Mouse (Mus musculus): ENCODE results near the gene Olfr1036. TPM values are rescaled to one million over a fixed set of nuclear protein-coding genes. Genes with fewer than 3 reads are reported as not detected.
"Not testable (repeated sequence)": the region's sequence is repeated elsewhere in the genome, so short reads cannot be mapped to it uniquely, and the experiment has no call there.

Olfr1036 gene
- not detected in 2 replicates for polyA plus RNA-seq (2016; fragmentation: Nextera tagmentation; extraction: Ambion mirVana)

DNA sequence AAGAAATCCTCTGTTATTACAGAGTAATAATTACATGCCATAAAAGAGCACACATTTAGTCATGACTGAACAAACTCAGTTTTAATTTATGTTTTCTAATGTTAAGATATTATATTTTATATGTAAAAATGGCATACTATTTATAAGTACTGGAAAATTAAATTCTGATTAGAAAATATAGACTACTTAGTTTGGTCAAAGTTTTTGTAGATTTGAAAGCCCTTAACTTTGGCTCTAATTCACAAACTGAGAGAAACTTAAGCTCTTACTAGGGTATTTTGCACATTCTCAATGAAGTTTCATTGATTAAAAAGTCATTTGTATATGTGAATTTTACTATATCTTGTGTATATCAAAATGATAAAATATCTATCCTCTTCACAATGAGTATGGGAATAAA lies at the start of gene Olfr1036:
Gene Olfr1036 (plus strand): TSS at position 301 of the 400 bp plus-strand sequence.
- H3K4me1 ChIP-seq; H3K4me3 ChIP-seq; H3K27me3 ChIP-seq (ENCODE audit: poor library complexity, severe bottlenecking); DNase-seq (ENCODE audit: extremely low spot score, low spot score); H3K27ac ChIP-seq; H3K9me3 ChIP-seq; H3K36me3 ChIP-seq (replicated peaks): not testable (repeated sequence)

DNA sequence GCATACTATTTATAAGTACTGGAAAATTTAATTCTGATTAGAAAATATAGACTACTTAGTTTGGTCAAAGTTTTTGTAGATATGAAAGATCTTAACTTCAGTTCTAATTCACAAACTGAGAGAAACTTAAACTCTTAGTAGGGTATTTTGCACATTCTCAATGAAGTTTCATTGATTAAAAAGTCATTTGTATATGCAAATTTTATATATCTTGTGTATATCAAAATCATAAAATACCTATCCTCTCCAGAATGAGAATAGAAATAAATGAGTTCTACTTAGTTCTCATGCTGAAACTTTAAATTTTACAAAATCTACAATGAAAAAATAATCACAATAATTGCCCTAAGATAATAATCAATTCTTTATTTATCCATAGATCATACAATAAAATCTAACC lies 28.2 kb upstream of the Olfr1036 start, which contains the start of gene Olfr1034:
Gene Olfr1034 (plus strand): TSS at position 301 of the 400 bp plus-strand sequence.
- no peak for DNase-seq (ENCODE audit: extremely low spot score, low spot score)

DNA sequence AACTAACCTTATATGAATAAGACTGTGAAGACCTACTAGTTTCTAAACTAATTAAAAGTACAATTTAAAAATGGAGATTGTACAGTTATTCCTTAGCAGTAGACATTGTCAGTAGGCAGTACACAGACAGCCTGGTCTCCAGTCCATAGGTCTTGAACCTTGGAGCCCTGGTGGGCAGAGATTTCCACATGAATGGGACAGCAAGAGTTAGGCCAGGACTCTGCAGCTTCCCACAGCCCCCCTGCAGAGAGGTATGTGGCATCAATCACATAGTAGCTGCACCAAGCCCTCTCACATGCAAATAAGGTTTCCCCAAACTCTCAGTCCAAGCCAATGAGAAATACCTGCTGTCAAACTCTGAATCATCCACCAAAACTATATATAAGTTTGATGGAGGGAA lies 23.0 kb upstream of the Olfr1036 start:
- DNase-seq (ENCODE audit: extremely low spot score, low spot score); H3K4me1 ChIP-seq; H3K27ac ChIP-seq; H3K4me3 ChIP-seq; H3K9me3 ChIP-seq; H3K27me3 ChIP-seq (ENCODE audit: poor library complexity, severe bottlenecking); H3K36me3 ChIP-seq (replicated peaks): not testable (repeated sequence)

More for the DNA sequence above, 28.2 kb upstream of the Olfr1036 start, which contains the start of gene Olfr1034:
- Histone ChIP-seq H3K9me3 (no peaks in the 10 kb centered on the region), H3K27ac (no peak within 1 kb of the TSS), H3K27me3 (ENCODE audit: poor library complexity, severe bottlenecking) (no peaks in the 10 kb centered on the region), H3K4me1 (no peaks in the 10 kb centered on the region), H3K36me3 (replicated peaks) (no peaks in the 10 kb centered on the region), H3K4me3 (no peak within 1 kb of the TSS)

DNA sequence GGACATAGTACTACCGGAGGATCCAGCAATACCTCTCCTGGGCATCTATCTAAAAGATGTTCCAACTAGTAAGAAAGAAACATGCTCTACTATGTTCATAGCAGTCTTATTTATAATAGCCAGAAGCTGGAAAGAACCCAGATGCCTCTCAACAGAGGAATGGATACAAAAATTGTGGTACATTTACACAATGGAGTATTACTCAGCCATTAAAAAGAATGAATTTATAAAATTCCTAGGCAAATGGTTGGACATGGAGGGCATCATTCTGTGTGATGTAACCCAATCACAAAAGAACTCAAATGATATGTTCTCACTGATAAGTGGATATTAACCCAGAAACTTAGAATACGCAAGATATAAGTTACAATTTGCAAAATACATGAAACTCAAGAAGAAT lies 10.0 kb upstream of the Olfr1036 start:
- H3K4me3 ChIP-seq; H3K4me1 ChIP-seq; H3K36me3 ChIP-seq (replicated peaks); H3K27ac ChIP-seq; H3K9me3 ChIP-seq; DNase-seq (ENCODE audit: extremely low spot score, low spot score); H3K27me3 ChIP-seq (ENCODE audit: poor library complexity, severe bottlenecking): not testable (repeated sequence)
- WGBS: 98% methylated on average over 2 of the region's 2 CpGs

DNA sequence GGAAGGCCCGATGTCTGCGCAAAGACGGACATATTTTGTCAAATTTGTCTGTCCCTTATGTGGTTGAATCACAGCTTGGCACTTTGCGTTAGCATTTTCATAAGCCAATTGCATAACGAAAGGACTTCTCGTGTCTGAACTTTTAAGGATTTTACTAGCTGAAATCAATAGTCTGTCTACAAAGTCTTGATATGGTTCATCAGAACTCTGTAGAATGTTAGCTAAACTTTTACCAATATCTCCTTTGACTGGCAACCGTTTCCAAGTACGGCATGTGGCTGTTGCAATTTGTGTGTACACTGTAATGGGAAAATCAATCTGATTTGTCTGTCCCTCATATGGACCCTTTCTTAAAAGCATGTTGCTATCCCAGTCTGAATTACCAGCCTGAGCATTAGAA lies 3.6 kb upstream of the Olfr1036 start:
- Histone ChIP-seq H3K4me3 (no peak overlapping the region), H3K4me1 (no peaks in the 10 kb centered on the region), H3K9me3 (no peaks in the 10 kb centered on the region; the same call in 1 of the 2 replicates), H3K27ac (no peak overlapping the region), H3K36me3 (replicated peaks) (no peaks in the 10 kb centered on the region), H3K27me3 (ENCODE audit: poor library complexity, severe bottlenecking) (no peaks in the 10 kb centered on the region)
- DNase-seq (ENCODE audit: extremely low spot score, low spot score): no peak
- WGBS: 95% methylated on average over 8 of the region's 8 CpGs

DNA sequence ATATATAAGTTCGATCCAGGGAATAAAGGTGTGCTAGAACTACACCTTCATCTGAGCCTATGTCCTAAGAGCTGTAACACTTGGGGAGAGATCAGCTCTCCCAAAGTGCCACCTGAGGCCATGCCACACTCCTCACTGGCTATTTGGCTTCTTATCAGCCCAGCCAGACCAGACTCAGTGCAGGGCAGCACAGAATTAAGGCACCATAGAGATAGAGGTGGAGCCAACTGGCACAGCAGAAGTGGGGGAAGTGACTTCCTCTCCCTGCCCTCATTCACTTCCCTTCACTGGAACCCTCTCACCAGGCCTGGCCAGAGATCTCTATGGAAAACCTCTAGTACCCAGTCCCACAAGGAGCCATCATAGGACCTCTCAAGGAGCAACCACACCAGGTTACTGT lies 6.7 kb downstream of the Olfr1036 start:
- not testable (repeated sequence) for DNase-seq (ENCODE audit: extremely low spot score, low spot score); H3K27me3 ChIP-seq (ENCODE audit: poor library complexity, severe bottlenecking); H3K9me3 ChIP-seq; H3K4me1 ChIP-seq; H3K36me3 ChIP-seq (replicated peaks); H3K27ac ChIP-seq; H3K4me3 ChIP-seq
- 88% methylated on average over 1 of the region's 1 CpGs for WGBS

DNA sequence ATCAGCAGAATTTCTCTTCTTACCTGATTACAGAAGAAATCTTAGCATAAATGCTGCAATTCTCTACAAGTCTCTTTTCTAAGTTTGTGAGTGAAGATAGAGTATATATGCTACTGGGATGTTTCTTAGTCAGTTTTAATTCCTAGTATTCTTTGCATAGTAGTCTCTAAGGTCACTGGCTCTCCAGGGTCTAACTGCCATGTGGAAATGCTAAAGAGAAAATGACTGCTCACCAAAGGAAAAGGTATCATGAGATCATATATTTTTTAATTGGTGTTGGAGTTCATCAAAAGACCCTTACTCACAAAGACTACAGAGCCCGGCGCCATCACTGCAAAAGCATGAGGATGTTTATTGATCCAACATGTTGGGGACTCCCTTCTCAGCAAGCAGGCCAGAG lies 13.5 kb downstream of the Olfr1036 start, which contains the start of gene Olfr1037:
Gene Olfr1037 (minus strand): TSS at position 101 of the 400 bp plus-strand sequence.
- Histone ChIP-seq H3K9me3 (no peaks in the 10 kb centered on the region), H3K4me1 (no peaks in the 10 kb centered on the region), H3K27ac (no peak within 1 kb of the TSS), H3K36me3 (replicated peaks) (no peaks in the 10 kb centered on the region), H3K4me3 (no peak within 1 kb of the TSS), H3K27me3 (ENCODE audit: poor library complexity, severe bottlenecking) (no peaks in the 10 kb centered on the region)
- no peak for DNase-seq (ENCODE audit: extremely low spot score, low spot score)
- WGBS: 93% methylated on average over 2 of the region's 2 CpGs

Other genes starting within 250 kb of the Olfr1036 start
- not detected in 2 replicates for gene Olfr1019, start 228.5 kb upstream of the Olfr1036 start, polyA plus RNA-seq (2016; fragmentation: Nextera tagmentation; extraction: Ambion mirVana)
- not detected in 2 replicates for gene Olfr1020, start 227.0 kb upstream of the Olfr1036 start, polyA plus RNA-seq (2016; fragmentation: Nextera tagmentation; extraction: Ambion mirVana)
- gene Olfr1022, start 205.4 kb upstream of the Olfr1036 start, polyA plus RNA-seq (2016; fragmentation: Nextera tagmentation; extraction: Ambion mirVana): not detected in 2 replicates
- gene Olfr1023, start 188.4 kb upstream of the Olfr1036 start, polyA plus RNA-seq (2016; fragmentation: Nextera tagmentation; extraction: Ambion mirVana): not detected in 2 replicates
- gene Olfr1024, start 168.9 kb upstream of the Olfr1036 start, polyA plus RNA-seq (2016; fragmentation: Nextera tagmentation; extraction: Ambion mirVana): not detected in 2 replicates
- gene Olfr1025-ps1, start 158.8 kb upstream of the Olfr1036 start, polyA plus RNA-seq (2016; fragmentation: Nextera tagmentation; extraction: Ambion mirVana): not detected in 2 replicates
- not detected in 2 replicates for gene Olfr1026, start 152.4 kb upstream of the Olfr1036 start, polyA plus RNA-seq (2016; fragmentation: Nextera tagmentation; extraction: Ambion mirVana)
- gene Olfr1028, start 123.6 kb upstream of the Olfr1036 start, polyA plus RNA-seq (2016; fragmentation: Nextera tagmentation; extraction: Ambion mirVana): not detected in 2 replicates
- gene Olfr1029, start 100.1 kb upstream of the Olfr1036 start, polyA plus RNA-seq (2016; fragmentation: Nextera tagmentation; extraction: Ambion mirVana): not detected in 2 replicates
- gene Olfr1030, start 94.7 kb upstream of the Olfr1036 start, polyA plus RNA-seq (2016; fragmentation: Nextera tagmentation; extraction: Ambion mirVana): not detected in 2 replicates
- gene Olfr1031, start 83.7 kb upstream of the Olfr1036 start, polyA plus RNA-seq (2016; fragmentation: Nextera tagmentation; extraction: Ambion mirVana): not detected in 2 replicates
- not detected in 2 replicates for gene Olfr1032, start 68.5 kb upstream of the Olfr1036 start, polyA plus RNA-seq (2016; fragmentation: Nextera tagmentation; extraction: Ambion mirVana)
- gene Olfr1033, start 53.4 kb upstream of the Olfr1036 start, polyA plus RNA-seq (2016; fragmentation: Nextera tagmentation; extraction: Ambion mirVana): not detected in 2 replicates
- not detected in 2 replicates for gene Olfr1034, start 28.1 kb upstream of the Olfr1036 start, polyA plus RNA-seq (2016; fragmentation: Nextera tagmentation; extraction: Ambion mirVana)
- gene Olfr1037, start 13.4 kb downstream of the Olfr1036 start, polyA plus RNA-seq (2016; fragmentation: Nextera tagmentation; extraction: Ambion mirVana): not detected in 2 replicates
- not detected in 2 replicates for gene Olfr1039, start 61.9 kb downstream of the Olfr1036 start, polyA plus RNA-seq (2016; fragmentation: Nextera tagmentation; extraction: Ambion mirVana)
- not detected in 2 replicates for gene Olfr1040, start 72.7 kb downstream of the Olfr1036 start, polyA plus RNA-seq (2016; fragmentation: Nextera tagmentation; extraction: Ambion mirVana)
- gene Olfr1042, start 87.8 kb downstream of the Olfr1036 start, polyA plus RNA-seq (2016; fragmentation: Nextera tagmentation; extraction: Ambion mirVana): not detected in 2 replicates
- not detected in 2 replicates for gene Olfr1043, start 93.5 kb downstream of the Olfr1036 start, polyA plus RNA-seq (2016; fragmentation: Nextera tagmentation; extraction: Ambion mirVana)
- gene Olfr1044, start 103.8 kb downstream of the Olfr1036 start, polyA plus RNA-seq (2016; fragmentation: Nextera tagmentation; extraction: Ambion mirVana): not detected in 2 replicates
- gene Olfr52, start 111.7 kb downstream of the Olfr1036 start, polyA plus RNA-seq (2016; fragmentation: Nextera tagmentation; extraction: Ambion mirVana): not detected in 2 replicates
- gene Olfr1045, start 129.0 kb downstream of the Olfr1036 start, polyA plus RNA-seq (2016; fragmentation: Nextera tagmentation; extraction: Ambion mirVana): not detected in 2 replicates
- not detected in 2 replicates for gene Olfr1046, start 145.3 kb downstream of the Olfr1036 start, polyA plus RNA-seq (2016; fragmentation: Nextera tagmentation; extraction: Ambion mirVana)
- not detected in 2 replicates for gene Olfr1047, start 157.4 kb downstream of the Olfr1036 start, polyA plus RNA-seq (2016; fragmentation: Nextera tagmentation; extraction: Ambion mirVana)
- gene Olfr1048, start 166.3 kb downstream of the Olfr1036 start, polyA plus RNA-seq (2016; fragmentation: Nextera tagmentation; extraction: Ambion mirVana): not detected in 2 replicates
- gene Olfr1049, start 184.3 kb downstream of the Olfr1036 start, polyA plus RNA-seq (2016; fragmentation: Nextera tagmentation; extraction: Ambion mirVana): not detected in 2 replicates
- not detected in 2 replicates for gene Olfr1051, start 205.1 kb downstream of the Olfr1036 start, polyA plus RNA-seq (2016; fragmentation: Nextera tagmentation; extraction: Ambion mirVana)
- gene Olfr1052, start 218.5 kb downstream of the Olfr1036 start, polyA plus RNA-seq (2016; fragmentation: Nextera tagmentation; extraction: Ambion mirVana): not detected in 2 replicates
- not detected in 2 replicates for gene Olfr1053, start 241.3 kb downstream of the Olfr1036 start, polyA plus RNA-seq (2016; fragmentation: Nextera tagmentation; extraction: Ambion mirVana)

All from forebrain, embryonic 10.5 days (tissue).